Mouse (Mus musculus) embryonic fibroblast, embryonic 13.5 days (primary cell): ENCODE results near the gene Dock8.

Source experiments
- CTCF ChIP-seq: IDR thresholded peaks from 2 replicates; pipeline ENCODE4 v1.5.1; 2011; ENCODE audit warnings: mild to moderate bottlenecking, control low read depth, low read length, moderate library complexity, borderline replicate concordance; ENCODE audit not compliant: insufficient read depth
- POLR2A ChIP-seq: IDR thresholded peaks from 2 replicates; pipeline ENCODE4 v1.6.1; 2011; ENCODE audit warnings: low read depth, mild to moderate bottlenecking, control low read depth, low read length, moderate library complexity

DNA sequence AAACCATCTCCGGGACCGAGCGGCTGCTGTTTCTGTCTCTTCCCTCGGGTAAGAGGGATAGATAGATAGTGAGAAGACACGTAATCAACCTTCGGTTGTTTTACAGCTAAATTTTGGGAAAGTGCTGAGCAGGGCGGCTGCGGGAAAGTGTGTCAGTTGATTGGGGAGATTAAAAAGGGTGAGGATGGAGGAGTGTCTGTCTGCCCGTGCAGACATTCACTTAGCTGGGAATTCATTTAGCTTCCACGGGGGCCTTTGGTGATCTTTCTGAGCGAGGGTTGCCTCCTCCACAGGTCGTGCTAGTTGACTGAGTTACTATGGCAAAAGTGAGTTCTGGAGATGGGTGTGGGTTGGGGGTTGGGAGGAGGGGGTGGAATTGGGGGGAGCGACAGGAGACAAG is 238.8 kb downstream of the Dock8 start:
- no peak for TF ChIP-seq POLR2A
- no peak for TF ChIP-seq CTCF
